Mouse (Mus musculus): Measurements from ENCODE around the gene Cybrd1. TPM values are rescaled to one million over a fixed set of nuclear protein-coding genes. Genes with fewer than 3 reads are reported as not detected.
A peak's percentile ranks its signal among the peaks of the same experiment; 100 is the strongest.

The Cybrd1 gene
- polyA plus RNA-seq, 1 experiment from 2014 or later, result 1.1 TPM

- no peaks in the 10 kb centered on the region for H3K27me3 ChIP-seq (ENCODE audit: control insufficient read depth, insufficient read depth, low read length)
- no peaks in the 10 kb centered on the region for H3K4me1 ChIP-seq (ENCODE audit: control insufficient read depth in 2 of 2, insufficient read depth in 2 of 2, low read length in 2 of 2)
- no peak overlapping the region for H3K4me2 ChIP-seq (ENCODE audit: low read length)
- ATAC-seq (ENCODE audit: insufficient number of reproducible peaks, insufficient read depth, low FRiP score, low read depth), result no peak
- no peak overlapping the region for H3K9ac ChIP-seq (ENCODE audit: low read length)
- H3K36me3 ChIP-seq (ENCODE audit: control insufficient read depth, insufficient read depth, low read length), result no peaks in the 10 kb centered on the region
- H3K4me3 ChIP-seq (ENCODE audit: control insufficient read depth in 1 of 2, insufficient read depth in 1 of 2, low read depth in 1 of 2, low read length in 2 of 2), result no peak overlapping the region
- H3K27ac ChIP-seq (replicated peaks in 1 of 2; ENCODE audit: control insufficient read depth in 1 of 2, insufficient read depth in 1 of 2, low read depth in 2 of 2, low read length in 2 of 2), result no peak overlapping the region
- no peaks in the 10 kb centered on the region for H3K9me3 ChIP-seq (ENCODE audit: control insufficient read depth, low read length)
- WGBS, result 62% methylated on average over 4 of the region's 4 CpGs
These were observed 28.1 kb downstream of the Cybrd1 start for GRCm38 (mm10) chr2:71145853-71146252.

DNA sequence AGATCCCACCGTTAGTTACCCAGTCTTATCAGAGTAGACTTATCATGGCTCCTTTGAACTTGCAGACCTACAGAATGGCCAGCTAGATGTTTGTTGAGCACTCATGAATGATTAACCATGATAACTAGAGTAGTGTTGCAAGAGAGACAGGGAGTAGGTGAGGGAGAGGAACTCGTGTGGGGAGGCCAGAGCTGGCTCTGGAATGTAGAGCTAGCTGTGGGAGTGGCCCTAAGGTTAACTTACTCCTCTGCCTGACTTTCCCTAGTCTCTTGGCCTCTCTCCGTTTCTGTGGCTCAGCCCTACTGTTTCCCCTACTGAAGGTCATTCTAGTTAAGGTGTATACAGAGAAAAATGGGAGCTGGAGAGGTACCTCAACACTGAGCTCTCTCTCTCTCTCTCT lies 28.5 kb downstream of the Cybrd1 start:
- no peak overlapping the region for H3K4me2 ChIP-seq (ENCODE audit: low read length)
- no peak overlapping the region for H3K9ac ChIP-seq (ENCODE audit: low read length)
- 11% methylated on average over 3 of the region's 3 CpGs for WGBS
- H3K27me3 ChIP-seq (ENCODE audit: control insufficient read depth, insufficient read depth, low read length), result no peaks in the 10 kb centered on the region
- H3K36me3 ChIP-seq (ENCODE audit: control insufficient read depth, insufficient read depth, low read length), result no peaks in the 10 kb centered on the region
- no peaks in the 10 kb centered on the region for H3K4me1 ChIP-seq (ENCODE audit: control insufficient read depth in 2 of 2, insufficient read depth in 2 of 2, low read length in 2 of 2)
- H3K9me3 ChIP-seq (ENCODE audit: control insufficient read depth, low read length), result no peaks in the 10 kb centered on the region
- no peak overlapping the region for H3K4me3 ChIP-seq (ENCODE audit: control insufficient read depth in 1 of 2, insufficient read depth in 1 of 2, low read depth in 1 of 2, low read length in 2 of 2)
- no peak overlapping the region for H3K27ac ChIP-seq (replicated peaks in 1 of 2; ENCODE audit: control insufficient read depth in 1 of 2, insufficient read depth in 1 of 2, low read depth in 2 of 2, low read length in 2 of 2)
- ATAC-seq (ENCODE audit: insufficient number of reproducible peaks, insufficient read depth, low FRiP score, low read depth), result no peak

DNA sequence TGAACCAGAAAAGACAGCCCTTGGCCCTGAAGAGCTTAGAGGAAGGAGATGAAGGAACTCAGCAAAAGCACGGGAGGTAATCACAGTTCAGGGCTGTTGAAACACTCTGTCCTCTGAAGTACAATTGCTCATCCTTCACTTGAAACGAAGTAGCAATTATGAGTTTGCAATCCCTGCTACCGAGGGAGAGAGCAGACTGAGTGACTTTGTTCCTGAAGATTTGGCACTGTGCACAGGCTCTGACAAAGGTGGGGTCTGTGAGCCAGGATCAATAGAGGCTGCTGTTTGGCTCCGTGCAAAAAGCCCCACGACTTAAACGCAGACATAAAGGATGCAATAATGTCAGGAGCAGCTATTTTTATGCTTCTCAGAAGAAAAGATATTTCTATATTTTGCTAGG lies 30.1 kb downstream of the Cybrd1 start:
- Histone ChIP-seq H3K4me2 (ENCODE audit: low read length) (no peak overlapping the region), H3K9me3 (ENCODE audit: control insufficient read depth, low read length) (no peaks in the 10 kb centered on the region), H3K36me3 (ENCODE audit: control insufficient read depth, insufficient read depth, low read length) (no peaks in the 10 kb centered on the region), H3K4me1 (ENCODE audit: control insufficient read depth in 2 of 2, insufficient read depth in 2 of 2, low read length in 2 of 2) (no peaks in the 10 kb centered on the region), H3K27ac (replicated peaks in 1 of 2; ENCODE audit: control insufficient read depth in 1 of 2, insufficient read depth in 1 of 2, low read depth in 2 of 2, low read length in 2 of 2) (no peak overlapping the region), H3K27me3 (ENCODE audit: control insufficient read depth, insufficient read depth, low read length) (no peaks in the 10 kb centered on the region), H3K9ac (ENCODE audit: low read length) (no peak overlapping the region), H3K4me3 (ENCODE audit: control insufficient read depth in 1 of 2, insufficient read depth in 1 of 2, low read depth in 1 of 2, low read length in 2 of 2) (no peak overlapping the region)
- ATAC-seq (ENCODE audit: insufficient number of reproducible peaks, insufficient read depth, low FRiP score, low read depth), result no peak
- WGBS, result 59% methylated on average over 6 of the region's 6 CpGs

GRCm38 (mm10) chr2:71152170-71152569 lies 34.4 kb downstream of the Cybrd1 start:
- H3K4me2 ChIP-seq (ENCODE audit: low read length), result no peak overlapping the region
- H3K36me3 ChIP-seq (ENCODE audit: control insufficient read depth, insufficient read depth, low read length), result no peaks in the 10 kb centered on the region
- H3K4me1 ChIP-seq (ENCODE audit: control insufficient read depth in 2 of 2, insufficient read depth in 2 of 2, low read length in 2 of 2), result no peaks in the 10 kb centered on the region
- ATAC-seq (ENCODE audit: insufficient number of reproducible peaks, insufficient read depth, low FRiP score, low read depth), result no peak
- no peak overlapping the region for H3K9ac ChIP-seq (ENCODE audit: low read length)
- no peaks in the 10 kb centered on the region for H3K27me3 ChIP-seq (ENCODE audit: control insufficient read depth, insufficient read depth, low read length)
- H3K4me3 ChIP-seq (ENCODE audit: control insufficient read depth in 1 of 2, insufficient read depth in 1 of 2, low read depth in 1 of 2, low read length in 2 of 2), result no peak overlapping the region
- WGBS, result 85% methylated on average over 4 of the region's 4 CpGs
- no peak overlapping the region for H3K27ac ChIP-seq (replicated peaks in 1 of 2; ENCODE audit: control insufficient read depth in 1 of 2, insufficient read depth in 1 of 2, low read depth in 2 of 2, low read length in 2 of 2)
- H3K9me3 ChIP-seq (ENCODE audit: control insufficient read depth, low read length), result no peaks in the 10 kb centered on the region

DNA sequence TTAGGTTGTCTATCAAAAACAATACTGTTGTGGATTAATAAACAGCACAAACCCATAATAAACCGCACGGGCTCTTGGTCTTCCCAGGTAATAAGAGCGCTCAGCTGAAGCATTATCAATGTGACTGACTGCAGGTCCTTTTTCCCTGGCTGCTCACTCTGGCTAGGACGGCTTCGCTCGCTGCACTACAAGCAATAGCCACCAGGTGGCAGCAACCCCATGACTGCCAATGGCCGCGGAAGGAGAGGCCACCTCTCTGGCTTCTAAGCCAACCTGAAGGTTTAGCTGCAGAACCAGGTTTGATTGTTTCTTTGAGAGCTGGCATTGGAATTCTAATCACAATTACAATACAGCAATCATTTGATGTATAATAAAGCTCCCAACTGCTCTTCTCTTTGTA lies 37.8 kb downstream of the Cybrd1 start:
- Histone ChIP-seq H3K36me3 (ENCODE audit: control insufficient read depth, insufficient read depth, low read length) (no peaks in the 10 kb centered on the region), H3K9me3 (ENCODE audit: control insufficient read depth, low read length) (no peaks in the 10 kb centered on the region), H3K27ac (replicated peaks in 1 of 2; ENCODE audit: control insufficient read depth in 1 of 2, insufficient read depth in 1 of 2, low read depth in 2 of 2, low read length in 2 of 2) (no peak overlapping the region), H3K27me3 (ENCODE audit: control insufficient read depth, insufficient read depth, low read length) (no peaks in the 10 kb centered on the region), H3K4me3 (ENCODE audit: control insufficient read depth in 1 of 2, insufficient read depth in 1 of 2, low read depth in 1 of 2, low read length in 2 of 2) (no peak overlapping the region), H3K4me1 (ENCODE audit: control insufficient read depth in 2 of 2, insufficient read depth in 2 of 2, low read length in 2 of 2) (peaks cover 5 to 9% of the 10 kb centered on the region in 2 experiments; a peak in 3 of 4 replicates), H3K4me2 (ENCODE audit: low read length) (no peak overlapping the region), H3K9ac (ENCODE audit: low read length) (no peak overlapping the region)
- 0 out of 2 replicates have a peak, but pooled peaks have one; percentile 50 for ATAC-seq (ENCODE audit: insufficient number of reproducible peaks, insufficient read depth, low FRiP score, low read depth)
- WGBS, result 7% methylated on average over 8 of the region's 8 CpGs

DNA sequence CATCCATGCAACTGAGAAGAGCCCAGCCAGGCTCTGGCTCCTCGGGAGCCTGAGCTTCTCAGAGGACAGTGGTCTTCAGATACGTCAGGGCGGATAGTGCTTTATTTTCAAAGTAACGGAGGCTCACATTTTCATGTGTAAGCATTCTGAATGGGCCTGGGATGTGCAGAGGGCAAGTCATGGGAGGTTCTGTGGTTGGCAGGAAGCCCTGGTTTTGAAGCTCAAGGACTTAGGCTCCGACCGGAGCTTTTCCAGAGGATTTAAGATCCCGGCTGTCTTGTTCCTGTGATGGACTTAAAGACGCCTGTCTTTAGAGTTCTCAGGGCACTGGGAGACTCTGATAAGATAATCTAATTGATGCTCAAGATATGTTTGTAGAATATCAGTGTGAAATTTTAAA lies 38.7 kb downstream of the Cybrd1 start:
- no peak overlapping the region for H3K4me2 ChIP-seq (ENCODE audit: low read length)
- no peaks in the 10 kb centered on the region for H3K9me3 ChIP-seq (ENCODE audit: control insufficient read depth, low read length)
- H3K9ac ChIP-seq (ENCODE audit: low read length), result no peak overlapping the region
- WGBS, result 79% methylated on average over 8 of the region's 8 CpGs
- H3K36me3 ChIP-seq (ENCODE audit: control insufficient read depth, insufficient read depth, low read length), result no peaks in the 10 kb centered on the region
- peaks cover 5 to 11% of the 10 kb centered on the region in 2 experiments; a peak in 3 of 4 replicates for H3K4me1 ChIP-seq (ENCODE audit: control insufficient read depth in 2 of 2, insufficient read depth in 2 of 2, low read length in 2 of 2)
- H3K27ac ChIP-seq (replicated peaks in 1 of 2; ENCODE audit: control insufficient read depth in 1 of 2, insufficient read depth in 1 of 2, low read depth in 2 of 2, low read length in 2 of 2), result no peak overlapping the region
- H3K4me3 ChIP-seq (ENCODE audit: control insufficient read depth in 1 of 2, insufficient read depth in 1 of 2, low read depth in 1 of 2, low read length in 2 of 2), result no peak overlapping the region
- ATAC-seq (ENCODE audit: insufficient number of reproducible peaks, insufficient read depth, low FRiP score, low read depth), result no peak
- H3K27me3 ChIP-seq (ENCODE audit: control insufficient read depth, insufficient read depth, low read length), result no peaks in the 10 kb centered on the region

DNA sequence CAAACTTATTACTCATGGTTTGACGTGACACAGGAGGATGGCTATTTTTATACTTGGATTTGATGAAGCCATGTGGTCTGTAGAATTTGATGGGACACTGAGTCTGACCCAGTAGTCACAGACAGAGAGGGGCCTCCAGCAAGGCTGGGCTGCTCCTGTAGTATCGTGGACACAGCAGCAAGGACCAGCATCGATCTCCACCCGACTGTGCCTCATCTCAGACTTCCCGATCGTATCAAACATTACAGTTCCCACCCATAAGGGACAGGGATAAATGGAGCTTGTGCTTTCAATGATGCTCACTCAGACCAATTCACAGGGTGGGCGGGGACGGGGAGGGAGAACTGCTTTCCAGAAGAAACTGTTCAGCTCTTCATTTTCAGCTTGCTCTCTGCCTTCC lies 40.2 kb downstream of the Cybrd1 start:
- peaks cover 5 to 11% of the 10 kb centered on the region in 2 experiments; a peak in 3 of 4 replicates for H3K4me1 ChIP-seq (ENCODE audit: control insufficient read depth in 2 of 2, insufficient read depth in 2 of 2, low read length in 2 of 2)
- H3K36me3 ChIP-seq (ENCODE audit: control insufficient read depth, insufficient read depth, low read length), result no peaks in the 10 kb centered on the region
- no peak for ATAC-seq (ENCODE audit: insufficient number of reproducible peaks, insufficient read depth, low FRiP score, low read depth)
- H3K9me3 ChIP-seq (ENCODE audit: control insufficient read depth, low read length), result no peaks in the 10 kb centered on the region
- H3K9ac ChIP-seq (ENCODE audit: low read length), result no peak overlapping the region
- H3K27ac ChIP-seq (replicated peaks in 1 of 2; ENCODE audit: control insufficient read depth in 1 of 2, insufficient read depth in 1 of 2, low read depth in 2 of 2, low read length in 2 of 2), result no peak overlapping the region
- H3K4me3 ChIP-seq (ENCODE audit: control insufficient read depth in 1 of 2, insufficient read depth in 1 of 2, low read depth in 1 of 2, low read length in 2 of 2), result no peak overlapping the region
- 79% methylated on average over 8 of the region's 8 CpGs for WGBS
- no peaks in the 10 kb centered on the region for H3K27me3 ChIP-seq (ENCODE audit: control insufficient read depth, insufficient read depth, low read length)
- H3K4me2 ChIP-seq (ENCODE audit: low read length), result no peak overlapping the region

DNA sequence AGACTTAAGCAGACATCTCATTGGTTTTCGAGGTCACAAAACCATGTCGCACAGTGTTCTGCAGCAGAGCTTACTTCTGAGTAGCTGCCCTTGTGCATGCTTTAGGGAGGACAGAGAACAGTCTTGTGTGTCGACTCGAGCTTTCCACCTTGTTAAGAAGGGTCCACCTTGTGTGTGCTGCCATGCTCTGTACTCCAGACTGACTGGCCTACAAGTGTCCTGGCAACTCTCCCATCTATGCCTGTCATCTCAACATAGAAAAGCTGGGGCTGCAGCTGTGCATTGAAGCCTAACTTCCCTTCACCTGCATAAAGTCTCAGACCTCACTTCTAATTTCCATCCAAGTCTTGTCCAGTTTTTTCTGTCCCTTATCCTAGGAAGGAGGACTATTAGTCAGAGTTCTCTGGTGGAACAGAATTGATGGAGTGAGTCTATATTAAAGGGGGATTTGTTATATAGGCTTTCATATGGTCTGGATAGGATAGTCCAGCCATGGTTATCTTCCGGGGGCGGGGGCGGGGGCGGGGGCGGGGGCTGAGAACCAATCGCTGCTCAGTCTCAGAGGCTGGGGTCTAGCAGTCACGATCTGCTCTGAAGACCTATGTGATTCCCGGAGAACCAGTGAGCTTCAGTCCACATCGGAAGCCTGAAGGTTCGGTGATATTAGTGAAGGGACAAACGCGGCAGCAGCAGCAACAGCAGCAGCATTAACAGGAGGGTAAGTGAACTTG lies 42.0 kb downstream of the Cybrd1 start:
- Histone ChIP-seq H3K4me2 (ENCODE audit: low read length) (peak overlapping the region; percentile 55), H3K27me3 (ENCODE audit: control insufficient read depth, insufficient read depth, low read length) (no peaks in the 10 kb centered on the region), H3K9ac (ENCODE audit: low read length) (no peak overlapping the region), H3K36me3 (ENCODE audit: control insufficient read depth, insufficient read depth, low read length) (no peaks in the 10 kb centered on the region), H3K4me1 (ENCODE audit: control insufficient read depth in 2 of 2, insufficient read depth in 2 of 2, low read length in 2 of 2) (peaks cover 5 to 11% of the 10 kb centered on the region in 2 experiments; a peak in 3 of 4 replicates), H3K4me3 (ENCODE audit: control insufficient read depth in 1 of 2, insufficient read depth in 1 of 2, low read depth in 1 of 2, low read length in 2 of 2) (peak overlapping the region; percentile 10 to 21; a peak in 3 of 4 replicates), H3K9me3 (ENCODE audit: control insufficient read depth, low read length) (no peaks in the 10 kb centered on the region), H3K27ac (replicated peaks in 1 of 2; ENCODE audit: control insufficient read depth in 1 of 2, insufficient read depth in 1 of 2, low read depth in 2 of 2, low read length in 2 of 2) (no peak overlapping the region)
- 65% methylated on average over 16 of the region's 16 CpGs for WGBS
- ATAC-seq (ENCODE audit: insufficient number of reproducible peaks, insufficient read depth, low FRiP score, low read depth), result no peak

Measured in heart, embryonic 14.5 days (tissue).